Mouse (Mus musculus) forebrain, embryonic 11.5 days (tissue): ENCODE results near the gene Cdk1. TPM values are rescaled to one million over a fixed set of nuclear protein-coding genes. Genes with fewer than 3 reads are reported as not detected.

Experiments
- ATAC-seq: fragments of 200-750 bp; cut with Nextera tagmentation; replicated peaks from 2 replicates; pipeline ENCODE4 v1.8.0; 2017; ENCODE audit warnings: moderate TSS enrichment; ENCODE audit not compliant: low FRiP score
- DNase-seq: peaks from one replicate; pipeline ENCODE4 v3.0.0-alpha.2; 2017; ENCODE audit warnings: low spot score
- H3K27ac ChIP-seq: fragments of 300-500 bp; sonication (generic); 2 replicates; pipeline ENCODE4 v1.5.1; 2014; ENCODE audit warnings: low read depth, low read length
- H3K27me3 ChIP-seq: fragments of 300-500 bp; sonication (generic); 2 replicates; pipeline ENCODE4 v1.6.1; 2014; ENCODE audit warnings: mild to moderate bottlenecking, low read length, mixed read lengths; ENCODE audit not compliant: control insufficient read depth, insufficient read depth
- H3K36me3 ChIP-seq: fragments of 300-500 bp; sonication (generic); 2 replicates; pipeline ENCODE4 v1.6.1; 2014; ENCODE audit warnings: mild to moderate bottlenecking, low read length, moderate library complexity, mixed read lengths; ENCODE audit not compliant: control insufficient read depth, insufficient read depth
- H3K4me1 ChIP-seq: fragments of 300-500 bp; sonication (generic); replicated peaks from 2 replicates; pipeline ENCODE4 v1.6.1; 2014; ENCODE audit warnings: low read length, mixed read lengths; ENCODE audit not compliant: control insufficient read depth, insufficient read depth
- H3K4me2 ChIP-seq: fragments of 300-500 bp; sonication (generic); 2 replicates; pipeline ENCODE4 v1.6.1; 2014; ENCODE audit warnings: low read depth, mild to moderate bottlenecking, low read length, moderate library complexity, mixed read lengths; ENCODE audit not compliant: severe bottlenecking
- H3K4me3 ChIP-seq: fragments of 300-500 bp; sonication (generic); 2 replicates; pipeline ENCODE4 v1.5.1; 2014; ENCODE audit warnings: low read depth, low read length
- H3K9ac ChIP-seq: fragments of 300-500 bp; sonication (generic); 2 replicates; pipeline ENCODE4 v1.6.1; 2014; ENCODE audit warnings: low read length
- H3K9me3 ChIP-seq: fragments of 300-500 bp; sonication (generic); 2 replicates; pipeline ENCODE4 v1.6.1; 2016; ENCODE audit warnings: low read length, mixed read lengths; ENCODE audit not compliant: control insufficient read depth
- WGBS: fragments of 180-500 bp; shearing (Covaris S2); extraction: QIAGEN DNeasy Blood & Tissue Kit; methylation state at CpG from one replicate; pipeline ENCODE4 v1.1.7; 2014; 5-methylcytosine and 5-hydroxymethylcytosine counted together
- polyA plus RNA-seq: library from polyadenylated mRNA; unstranded; fragments of >200 nt; fragmentation: Nextera tagmentation; extraction: Ambion mirVana; gene quantifications from 2 replicates; pipeline ENCODE4 v1.2.1, GENCODE M21; 2014

The Cdk1 gene
- polyA plus RNA-seq, 1 experiment from 2014 or later: 446 TPM

- no peak overlapping the region for H3K4me2 ChIP-seq
- no peaks in the 10 kb centered on the region for H3K27me3 ChIP-seq
- WGBS: 43% methylated on average over 5 of the region's 5 CpGs
- no peaks in the 10 kb centered on the region for H3K36me3 ChIP-seq
- H3K27ac ChIP-seq: no peak overlapping the region
- H3K9me3 ChIP-seq: no peaks in the 10 kb centered on the region
- no peaks in the 10 kb centered on the region for H3K4me1 ChIP-seq
- ATAC-seq (no peak), DNase-seq (peak; percentile 77)
- H3K4me3 ChIP-seq: no peak overlapping the region
- H3K9ac ChIP-seq: no peak overlapping the region
Observed at GRCm38 (mm10) chr10:69307067-69307466, 45.7 kb downstream of the Cdk1 start.

- no peak overlapping the region for H3K4me3 ChIP-seq
- DNase-seq: peak; percentile 57
- no peaks in the 10 kb centered on the region for H3K9me3 ChIP-seq
- H3K4me1 ChIP-seq: no peaks in the 10 kb centered on the region
- H3K9ac ChIP-seq: no peak overlapping the region
- H3K27me3 ChIP-seq: no peaks in the 10 kb centered on the region
- no peaks in the 10 kb centered on the region for H3K36me3 ChIP-seq
- no peak overlapping the region for H3K4me2 ChIP-seq
- no peak overlapping the region for H3K27ac ChIP-seq
- 65% methylated on average over 14 of the region's 14 CpGs for WGBS
- ATAC-seq: no peak
Observed at GRCm38 (mm10) chr10:69306205-69306604, 46.5 kb downstream of the Cdk1 start.

GRCm38 (mm10) chr10:69305600-69305999 is 47.1 kb downstream of the Cdk1 start:
- Histone ChIP-seq H3K4me1 (no peaks in the 10 kb centered on the region), H3K27me3 (no peaks in the 10 kb centered on the region), H3K9ac (no peak overlapping the region), H3K4me3 (no peak overlapping the region), H3K27ac (no peak overlapping the region), H3K36me3 (no peaks in the 10 kb centered on the region), H3K9me3 (no peaks in the 10 kb centered on the region), H3K4me2 (no peak overlapping the region)
- WGBS: 77% methylated on average over 7 of the region's 7 CpGs
- no peak for DNase-seq
- ATAC-seq: no peak

- ATAC-seq (no peak), DNase-seq (no peak)
- 93% methylated on average over 3 of the region's 3 CpGs for WGBS
- H3K4me1 ChIP-seq: no peaks in the 10 kb centered on the region
- no peak overlapping the region for H3K4me3 ChIP-seq
- no peaks in the 10 kb centered on the region for H3K36me3 ChIP-seq
- H3K27me3 ChIP-seq: no peaks in the 10 kb centered on the region
- no peaks in the 10 kb centered on the region for H3K9me3 ChIP-seq
- no peak overlapping the region for H3K9ac ChIP-seq
- no peak overlapping the region for H3K4me2 ChIP-seq
- no peak overlapping the region for H3K27ac ChIP-seq
Observed at GRCm38 (mm10) chr10:69304819-69305218, 47.9 kb downstream of the Cdk1 start.

GRCm38 (mm10) chr10:69302667-69303066 is 50.1 kb downstream of the Cdk1 start:
- ATAC-seq (no peak), DNase-seq (no peak)
- Histone ChIP-seq H3K9me3 (no peaks in the 10 kb centered on the region), H3K27ac (no peak overlapping the region), H3K27me3 (no peaks in the 10 kb centered on the region), H3K36me3 (no peaks in the 10 kb centered on the region), H3K9ac (no peak overlapping the region), H3K4me2 (no peak overlapping the region), H3K4me1 (no peaks in the 10 kb centered on the region), H3K4me3 (no peak overlapping the region)
- WGBS: 94% methylated on average over 3 of the region's 3 CpGs

- Histone ChIP-seq H3K27me3 (no peaks in the 10 kb centered on the region), H3K4me2 (no peak overlapping the region), H3K4me3 (no peak overlapping the region), H3K4me1 (no peaks in the 10 kb centered on the region), H3K36me3 (no peaks in the 10 kb centered on the region), H3K9ac (no peak overlapping the region), H3K27ac (no peak overlapping the region), H3K9me3 (no peaks in the 10 kb centered on the region)
- WGBS: 91% methylated on average over 7 of the region's 7 CpGs
- ATAC-seq (no peak), DNase-seq (no peak)
Observed at GRCm38 (mm10) chr10:69299985-69300384, 52.8 kb downstream of the Cdk1 start.

GRCm38 (mm10) chr10:69295919-69296318 is 56.8 kb downstream of the Cdk1 start:
- WGBS: 86% methylated on average over 9 of the region's 9 CpGs
- Histone ChIP-seq H3K36me3 (no peaks in the 10 kb centered on the region), H3K9me3 (no peaks in the 10 kb centered on the region)

GRCm38 (mm10) chr10:69290736-69291135 is 62.0 kb downstream of the Cdk1 start:
- DNase-seq (no peak), ATAC-seq (no peak)
- Histone ChIP-seq H3K4me3 (no peak overlapping the region), H3K9ac (no peak overlapping the region), H3K9me3 (no peaks in the 10 kb centered on the region), H3K4me2 (no peak overlapping the region), H3K27me3 (no peaks in the 10 kb centered on the region), H3K27ac (no peak overlapping the region), H3K36me3 (no peaks in the 10 kb centered on the region; the same call in 1 of the 2 replicates), H3K4me1 (no peaks in the 10 kb centered on the region)
- WGBS: 95% methylated on average over 8 of the region's 8 CpGs

More at GRCm38 (mm10) chr10:69295919-69296318, 56.8 kb downstream of the Cdk1 start:
- DNase-seq (no peak), ATAC-seq (no peak)
- no peak overlapping the region for H3K4me2 ChIP-seq
- no peak overlapping the region for H3K9ac ChIP-seq
- no peaks in the 10 kb centered on the region for H3K4me1 ChIP-seq
- H3K4me3 ChIP-seq: no peak overlapping the region
- H3K27me3 ChIP-seq: no peaks in the 10 kb centered on the region
- H3K27ac ChIP-seq: no peak overlapping the region

GRCm38 (mm10) chr10:69288720-69289119 is 64.0 kb downstream of the Cdk1 start:
- 92% methylated on average over 6 of the region's 6 CpGs for WGBS
- no peaks in the 10 kb centered on the region for H3K9me3 ChIP-seq
- no peak overlapping the region for H3K27ac ChIP-seq
- H3K9ac ChIP-seq: no peak overlapping the region
- no peak overlapping the region for H3K4me2 ChIP-seq
- no peaks in the 10 kb centered on the region for H3K4me1 ChIP-seq
- ATAC-seq (no peak), DNase-seq (no peak)
- no peaks in the 10 kb centered on the region; the same call in 1 of the 2 replicates for H3K36me3 ChIP-seq
- H3K27me3 ChIP-seq: no peaks in the 10 kb centered on the region
- H3K4me3 ChIP-seq: no peak overlapping the region
